Mouse (Mus musculus) ES-Bruce4 (cell line): ENCODE measurements around the gene Tmem125.
"Not testable (repeated sequence)": the region's sequence is repeated elsewhere in the genome, so short reads cannot be mapped to it uniquely, and the experiment has no call there.

Source experiments
- CTCF ChIP-seq: IDR thresholded peaks from one replicate; pipeline ENCODE4 v1.8.1; 2011; ENCODE audit warnings: low read depth, low read length
- EP300 ChIP-seq: IDR thresholded peaks from 2 replicates; pipeline ENCODE4 v1.6.1; 2011; ENCODE audit warnings: low read depth, low read length; ENCODE audit not compliant: insufficient read depth

DNA sequence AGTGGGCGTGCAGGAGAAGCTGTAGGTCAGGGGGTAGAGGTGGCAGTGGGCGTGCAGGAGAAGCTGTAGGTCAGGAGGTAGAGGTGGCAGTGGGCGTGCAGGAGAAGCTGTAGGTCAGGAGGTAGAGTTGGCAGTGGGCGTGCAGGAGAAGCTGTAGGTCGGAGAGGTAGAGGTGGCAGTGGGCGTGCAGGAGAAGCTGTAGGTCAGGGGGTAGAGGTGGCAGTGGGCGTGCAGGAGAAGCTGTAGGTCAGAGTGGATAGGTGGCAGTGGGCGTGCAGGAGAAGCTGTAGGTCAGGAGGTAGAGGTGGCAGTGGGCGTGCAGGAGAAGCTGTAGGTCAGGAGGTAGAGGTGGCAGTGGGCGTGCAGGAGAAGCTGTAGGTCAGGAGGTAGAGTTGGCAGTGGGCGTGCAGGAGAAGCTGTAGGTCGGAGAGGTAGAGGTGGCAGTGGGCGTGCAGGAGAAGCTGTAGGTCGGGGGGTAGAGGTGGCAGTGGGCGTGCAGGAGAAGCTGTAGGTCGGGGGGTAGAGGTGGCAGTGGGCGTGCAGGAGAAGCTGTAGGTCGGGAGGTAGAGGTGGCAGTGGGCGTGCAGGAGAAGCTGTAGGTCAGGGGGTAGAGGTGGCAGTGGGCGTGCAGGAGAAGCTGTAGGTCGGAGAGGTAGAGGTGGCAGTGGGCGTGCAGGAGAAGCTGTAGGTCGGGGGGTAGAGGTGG lies 3.7 kb upstream of the Tmem125 start:
- not testable (repeated sequence) for TF ChIP-seq CTCF, EP300
